In genomic region chr2:11502901-11503431, GRCm38 (mm10) we compare ENCODE assay signal across 8 mouse cellular contexts. TPM values are rescaled to one million over a fixed set of nuclear protein-coding genes. Genes with fewer than 3 reads are reported as not detected.
DNase-seq lines count a peak whose midpoint lies in the region; ATAC-seq and TF ChIP-seq lines count a peak whose summit lies in the region.

No protein-coding gene starts in this region.

- ATAC-seq in hindbrain, embryonic 14.5 days (ENCODE audit: low FRiP score) = peak; percentile 69

- 1% methylated on average over 35 of the region's 39 CpGs for WGBS in hindbrain, embryonic 14.5 days

- H3K27ac ChIP-seq in ES-E14 (ENCODE audit: insufficient read depth, low read depth, low read length, poor library complexity, severe bottlenecking) = no peak overlapping the region
- H3K27ac ChIP-seq in hindbrain, embryonic 14.5 days = peak overlapping the region; percentile 48

- DNase-seq in ES-E14 (ENCODE audit: low read depth, low spot score) = no peak
- peak; percentile 74 to 79 for DNase-seq in cerebellum, postnatal 14 days
- DNase-seq in frontal cortex, postnatal 36 days (ENCODE audit: low spot score in 2 of 2) = peak; percentile 82 to 89
- peak; percentile 77 for DNase-seq in hindbrain, embryonic 14.5 days (ENCODE audit: low spot score)
- peak; percentile 79 to 83 for DNase-seq in layer of hippocampus, postnatal 36 days
- DNase-seq in lung, postnatal 14 days = peak; percentile 76
- peak; percentile 75 for DNase-seq in retina, embryonic 14.5 days (ENCODE audit: low spot score)
- peak; percentile 85 for DNase-seq in thymus, postnatal 25 days

- peaks cover 12% of the 10 kb centered on the region; the same call in 1 of the 2 replicates for H3K27me3 ChIP-seq in hindbrain, embryonic 14.5 days (ENCODE audit: control insufficient read depth, insufficient read depth, low read length)

- H3K4me3 ChIP-seq in ES-E14 (ENCODE audit: insufficient read depth in 1 of 2, low read depth in 1 of 2, low read length in 2 of 2, poor library complexity in 1 of 2, severe bottlenecking in 1 of 2) = peak overlapping the region; percentile 47 to 70
- peak overlapping the region; percentile 71 for H3K4me3 ChIP-seq in hindbrain, embryonic 14.5 days (replicated peaks; ENCODE audit: low read length)

- peaks cover 1 to 11% of the 10 kb centered on the region in 2 experiments; a peak in 1 of 4 replicates for H3K4me1 ChIP-seq in ES-E14 (ENCODE audit: control insufficient read depth in 2 of 2, insufficient read depth in 2 of 2, low read length in 2 of 2, poor library complexity in 1 of 2)
- peaks cover 28% of the 10 kb centered on the region for H3K4me1 ChIP-seq in hindbrain, embryonic 14.5 days (replicated peaks; ENCODE audit: control insufficient read depth, insufficient read depth, low read length)

- peak overlapping the region; percentile 12; the same call in 1 of the 2 replicates for H3K9ac ChIP-seq in ES-E14 (ENCODE audit: insufficient read depth, low read depth, low read length, poor library complexity, severe bottlenecking)
- peak overlapping the region; percentile 62 for H3K9ac ChIP-seq in hindbrain, embryonic 14.5 days

- no peaks in the 10 kb centered on the region for H3K9me3 ChIP-seq in ES-E14 (ENCODE audit: control insufficient read depth, insufficient read depth, low read depth, low read length)
- no peaks in the 10 kb centered on the region for H3K9me3 ChIP-seq in hindbrain, embryonic 14.5 days (ENCODE audit: control insufficient read depth, low read length)

- no peaks in the 10 kb centered on the region for H3K36me3 ChIP-seq in ES-E14 (ENCODE audit: control insufficient read depth, insufficient read depth, low read length, poor library complexity, severe bottlenecking)
- H3K36me3 ChIP-seq in hindbrain, embryonic 14.5 days (replicated peaks; ENCODE audit: control insufficient read depth, insufficient read depth) = peaks cover 4% of the 10 kb centered on the region

- H3K4me2 ChIP-seq in hindbrain, embryonic 14.5 days (replicated peaks) = peak overlapping the region; percentile 85

- in situ Hi-C loops in ES-E14 (cut with MboI; ENCODE audit: low sequenced_read_pairs in 2 of 2, unreplicated experiment in 2 of 2) = no loop called here

TF ChIP-seq in ES-E14, 5 proteins besides CTCF, POLR2A, EP300 and RAD21:
- no peak for TF ChIP-seq ZNF384 (IDR thresholded peaks at IDR 0.05; ENCODE audit: low read depth, low read length)
- no peak for TF ChIP-seq HCFC1 (IDR thresholded peaks at IDR 0.05; ENCODE audit: borderline replicate concordance, insufficient read depth, low read length)
- TF ChIP-seq ZC3H11A (IDR thresholded peaks at IDR 0.05; ENCODE audit: borderline replicate concordance, low read depth, low read length) = no peak
- no peak for TF ChIP-seq MAFK (IDR thresholded peaks at IDR 0.05; ENCODE audit: insufficient read depth, low read depth, low read length)
- TF ChIP-seq CHD2 (IDR thresholded peaks at IDR 0.05; ENCODE audit: low read depth, low read length) = no peak
TF ChIP-seq in ES-E14: peak in this region for 0.

RNA-seq across cellular contexts. Expression of gene Pfkfb3, which starts 50.9 kb away (rescaled TPM):
- total RNA-seq in ES-E14 (2012; rRNA removed) = 18.9 and 19.6 TPM in 2 replicates
- polyA plus RNA-seq in hindbrain, embryonic 14.5 days (2014; fragmentation: Nextera tagmentation; extraction: Ambion mirVana) = 27.6 and 32.0 TPM in 2 replicates
- total RNA-seq in layer of hippocampus, postnatal 36 days (2021) = 10 to 100 TPM; 41.6 to 43.2 TPM
